Mouse (Mus musculus) adrenal gland, postnatal 10 days (tissue): ENCODE results near the gene Hdac7. TPM values are rescaled to one million over a fixed set of nuclear protein-coding genes. Genes with fewer than 3 reads are reported as not detected.

Experiments used
- DNase-seq: peaks from one replicate; pipeline ENCODE4 v3.0.0; 2021; ENCODE audit warnings: mixed read lengths
- total RNA-seq, 2 experiments: library from RNA; stranded (reverse); gene quantifications; 2 replicates each; pipeline ENCODE4 v1.2.3; 2021

The Hdac7 gene
- total RNA-seq, 2 experiments from 2014 or later, result 50.4 to 76.7 TPM

GRCm38 (mm10) chr15:97831987-97832640, 12.2 kb downstream of the Hdac7 start:
- peak; percentile 67 for DNase-seq

- DNase-seq, result peak; percentile 82
These were observed 12.9 kb downstream of the Hdac7 start for GRCm38 (mm10) chr15:97831242-97831986.

GRCm38 (mm10) chr15:97830788-97831241, 13.5 kb downstream of the Hdac7 start:
- peak; percentile 70 for DNase-seq

- DNase-seq, result peak; percentile 43
These were observed 14.0 kb downstream of the Hdac7 start for GRCm38 (mm10) chr15:97830253-97830787.

- DNase-seq, result no peak
These were observed 14.9 kb downstream of the Hdac7 start for GRCm38 (mm10) chr15:97829432-97829831.

GRCm38 (mm10) chr15:97828901-97829338, 15.4 kb downstream of the Hdac7 start:
- peak; percentile 37 for DNase-seq

GRCm38 (mm10) chr15:97828221-97828842, 16.0 kb downstream of the Hdac7 start:
- peak; percentile 15 for DNase-seq

GRCm38 (mm10) chr15:97827401-97827800, 16.9 kb downstream of the Hdac7 start:
- DNase-seq, result peak; percentile 10

GRCm38 (mm10) chr15:97826588-97827261, 17.6 kb downstream of the Hdac7 start:
- DNase-seq, result peak; percentile 19

- peak; percentile 14 for DNase-seq
These were observed 18.2 kb downstream of the Hdac7 start for GRCm38 (mm10) chr15:97825941-97826587.

GRCm38 (mm10) chr15:97825071-97825940, 19.0 kb downstream of the Hdac7 start:
- peak; percentile 92 for DNase-seq

GRCm38 (mm10) chr15:97824042-97824441, 20.3 kb downstream of the Hdac7 start:
- DNase-seq, result peak; percentile 79

GRCm38 (mm10) chr15:97823479-97823878, 20.8 kb downstream of the Hdac7 start:
- DNase-seq, result peak; percentile 44

- DNase-seq, result no peak
These were observed 21.6 kb downstream of the Hdac7 start for GRCm38 (mm10) chr15:97822545-97823228.

GRCm38 (mm10) chr15:97821983-97822363, 22.3 kb downstream of the Hdac7 start:
- DNase-seq, result no peak

- peak; percentile 72 for DNase-seq
These were observed 22.9 kb downstream of the Hdac7 start for GRCm38 (mm10) chr15:97821321-97821982.

GRCm38 (mm10) chr15:97819937-97820336, 24.4 kb downstream of the Hdac7 start:
- DNase-seq, result no peak

GRCm38 (mm10) chr15:97816199-97816994, 27.9 kb downstream of the Hdac7 start:
- no peak for DNase-seq

- peak; percentile 59 for DNase-seq
These were observed 29.0 kb downstream of the Hdac7 start for GRCm38 (mm10) chr15:97815254-97815653.
